Mouse (Mus musculus) kidney, embryonic 16.5 days (tissue): Measurements from ENCODE around the gene Atp1a2. TPM values are rescaled to one million over a fixed set of nuclear protein-coding genes. Genes with fewer than 3 reads are reported as not detected.

Source experiments
- ATAC-seq: fragments of 200-750 bp; cut with Nextera tagmentation; 2 replicates; pipeline ENCODE4 v1.8.0; 2017; ENCODE audit warnings: moderate TSS enrichment; ENCODE audit not compliant: low FRiP score, low TSS enrichment
- H3K27ac ChIP-seq: fragments of 300-500 bp; sonication (generic); 2 replicates; pipeline ENCODE4 v1.5.1; 2014; ENCODE audit warnings: low read length
- H3K27me3 ChIP-seq: fragments of 300-500 bp; sonication (generic); 2 replicates; pipeline ENCODE4 v1.6.1; 2014; ENCODE audit warnings: low read length, control low read depth, mixed read lengths; ENCODE audit not compliant: insufficient read depth
- H3K36me3 ChIP-seq: fragments of 300-500 bp; sonication (generic); 2 replicates; pipeline ENCODE4 v1.6.1; 2014; ENCODE audit warnings: low read length, control low read depth, mixed read lengths; ENCODE audit not compliant: insufficient read depth
- H3K4me1 ChIP-seq: fragments of 300-500 bp; sonication (generic); 2 replicates; pipeline ENCODE4 v1.6.1; 2014; ENCODE audit warnings: low read length, control low read depth, mixed read lengths; ENCODE audit not compliant: insufficient read depth
- H3K4me2 ChIP-seq: fragments of 300-500 bp; sonication (generic); replicated peaks from 2 replicates; pipeline ENCODE4 v1.6.1; 2014; ENCODE audit warnings: low read depth, low read length
- H3K4me3 ChIP-seq: fragments of 300-500 bp; sonication (generic); 2 replicates; pipeline ENCODE4 v1.5.1; 2014; ENCODE audit warnings: mild to moderate bottlenecking, low read length
- H3K9ac ChIP-seq: fragments of 300-500 bp; sonication (generic); replicated peaks from 2 replicates; pipeline ENCODE4 v1.6.1; 2014; ENCODE audit warnings: low read length
- H3K9me3 ChIP-seq: fragments of 300-500 bp; sonication (generic); 2 replicates; pipeline ENCODE4 v1.6.1; 2016; ENCODE audit warnings: low read length, control low read depth
- WGBS: fragments of 180-500 bp; shearing (Covaris S2); extraction: QIAGEN DNeasy Blood & Tissue Kit; methylation state at CpG from one replicate; pipeline ENCODE4 v1.1.7; 2014; 5-methylcytosine and 5-hydroxymethylcytosine counted together
- polyA plus RNA-seq: library from polyadenylated mRNA; unstranded; fragments of >200 nt; fragmentation: Nextera tagmentation; extraction: Ambion mirVana; gene quantifications from 2 replicates; pipeline ENCODE4 v1.2.1, GENCODE M21; 2015

The Atp1a2 gene
- 1.7 and 2.4 TPM in 2 replicates for polyA plus RNA-seq

DNA sequence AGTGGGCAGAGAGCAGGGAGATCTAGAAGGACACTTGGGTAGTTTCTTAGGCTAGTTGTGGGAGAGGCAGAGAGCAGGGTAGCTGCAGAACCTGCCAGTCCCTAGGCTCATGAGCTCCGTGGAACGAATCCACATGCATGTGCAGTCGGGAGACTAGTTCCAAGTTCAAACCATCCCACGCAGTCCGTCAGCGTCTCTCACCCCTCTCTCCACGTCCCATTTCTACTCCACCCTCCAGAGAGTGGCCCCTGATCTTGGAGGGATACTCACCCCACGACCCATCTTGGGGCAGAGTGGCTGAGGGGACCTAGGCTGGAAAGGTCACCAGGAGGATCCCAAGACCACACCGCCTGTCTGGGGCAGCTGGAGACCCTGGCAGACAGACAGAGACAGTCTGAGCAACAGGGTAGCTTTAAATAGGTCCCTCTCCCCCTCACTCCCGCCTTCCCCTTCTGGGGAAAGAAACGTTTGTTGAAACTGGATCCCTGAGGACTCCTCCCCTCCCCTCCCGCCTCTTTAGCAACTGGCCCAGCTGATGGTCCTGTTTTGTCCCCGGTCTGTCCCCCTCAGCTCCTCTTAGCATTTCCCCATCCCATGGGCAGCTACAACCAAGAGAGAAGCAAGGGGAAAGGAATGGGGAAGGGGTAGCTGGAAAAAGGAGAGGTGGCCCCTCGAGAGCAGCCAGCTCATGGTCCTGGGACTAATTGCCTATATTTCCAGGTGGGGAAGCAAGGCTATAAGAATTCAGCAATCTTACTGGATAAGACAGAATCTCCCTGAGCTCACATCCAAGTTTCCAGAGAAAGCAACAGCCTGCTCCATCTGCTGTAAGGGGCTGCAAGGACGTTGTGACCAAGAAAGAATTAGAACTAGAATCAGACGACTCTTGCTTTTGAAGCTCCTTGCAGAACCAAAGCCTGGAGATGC, at the start of gene Atp1a2:
Atp1a2 (minus strand) TSS at position 454 of the 927 bp plus-strand sequence.
- H3K36me3 ChIP-seq = no peaks in the 10 kb centered on the region
- peak within 1 kb of the TSS; percentile 33; the same call in 1 of the 2 replicates for H3K9ac ChIP-seq
- H3K4me3 ChIP-seq = peak within 1 kb of the TSS; percentile 26
- no peaks in the 10 kb centered on the region for H3K9me3 ChIP-seq
- peak within 1 kb of the TSS; percentile 0 for H3K27ac ChIP-seq
- H3K27me3 ChIP-seq = no peaks in the 10 kb centered on the region
- ATAC-seq = peak; percentile 68
- 2% methylated on average over 16 of the region's 16 CpGs for WGBS
- H3K4me2 ChIP-seq = peak within 1 kb of the TSS; percentile 44
- H3K4me1 ChIP-seq = peaks cover 32% of the 10 kb centered on the region

DNA sequence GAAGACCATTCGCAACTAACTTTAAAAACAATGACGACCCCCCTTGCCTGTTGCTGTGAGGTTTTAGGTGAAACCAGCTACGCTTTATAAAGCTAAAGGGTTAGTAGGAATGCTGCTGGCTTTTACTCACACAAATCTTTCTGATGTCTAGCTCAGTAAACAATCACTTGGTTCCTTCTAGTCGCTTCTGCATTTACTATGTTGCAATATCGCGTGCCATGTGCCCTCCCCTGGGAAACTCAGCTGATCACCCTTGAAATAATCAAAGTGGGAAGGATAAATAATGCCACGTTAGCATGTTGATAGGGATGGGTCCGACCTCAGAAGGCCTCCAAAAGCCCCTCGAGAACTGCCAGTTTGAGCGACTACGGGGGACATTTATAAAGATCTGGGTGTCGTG, 49.5 kb upstream of the Atp1a2 start:
- 87% methylated on average over 12 of the region's 12 CpGs for WGBS
- Histone ChIP-seq H3K36me3 (no peaks in the 10 kb centered on the region), H3K9ac (no peak overlapping the region), H3K9me3 (no peaks in the 10 kb centered on the region), H3K4me1 (peaks cover 25% of the 10 kb centered on the region), H3K4me3 (no peak overlapping the region), H3K27ac (no peak overlapping the region), H3K4me2 (no peak overlapping the region), H3K27me3 (peaks cover 15% of the 10 kb centered on the region)
- ATAC-seq = no peak

DNA sequence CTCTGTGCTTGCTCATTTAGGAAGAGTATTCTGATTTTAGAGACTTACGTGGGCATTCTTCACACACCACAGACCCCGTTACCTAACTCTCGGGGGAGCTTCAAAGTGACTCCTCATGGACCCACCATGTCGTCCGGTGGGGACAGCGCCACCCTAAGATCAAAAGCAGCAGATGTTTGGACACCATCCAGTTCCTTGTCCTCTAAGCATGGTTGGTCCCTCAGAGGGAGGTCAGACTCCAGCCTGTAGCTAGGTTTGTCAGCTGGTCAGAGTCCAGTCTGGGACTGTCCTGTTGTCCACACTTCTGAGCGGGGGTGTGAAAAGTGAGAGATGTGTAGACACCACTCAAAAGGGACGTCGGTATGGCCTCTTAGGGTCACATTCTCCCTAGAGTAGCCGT, 48.8 kb upstream of the Atp1a2 start:
- Histone ChIP-seq H3K4me3 (no peak overlapping the region), H3K36me3 (no peaks in the 10 kb centered on the region), H3K4me2 (no peak overlapping the region), H3K27me3 (peaks cover 22% of the 10 kb centered on the region), H3K9ac (no peak overlapping the region), H3K4me1 (peaks cover 24% of the 10 kb centered on the region), H3K9me3 (no peaks in the 10 kb centered on the region), H3K27ac (no peak overlapping the region)
- ATAC-seq = no peak
- 76% methylated on average over 10 of the region's 10 CpGs for WGBS

DNA sequence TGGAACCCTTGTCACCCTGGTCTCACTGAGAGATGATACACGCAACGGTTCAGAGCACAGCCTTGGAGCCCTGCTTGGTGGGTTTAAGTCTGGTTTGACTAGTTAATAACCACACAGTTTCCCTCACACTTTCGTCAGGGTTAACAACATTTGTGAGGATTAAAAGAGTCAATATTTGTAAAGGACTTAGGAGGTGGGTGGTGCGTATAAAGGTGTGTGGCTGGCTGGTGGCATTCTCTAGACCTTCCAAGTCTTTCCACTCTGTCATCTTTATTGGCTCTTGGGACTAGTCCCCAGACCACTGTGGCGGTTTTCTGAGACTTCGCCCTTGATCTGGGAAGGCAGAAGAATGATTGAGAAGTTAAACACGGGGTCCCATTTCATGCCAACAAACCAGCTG, 47.0 kb upstream of the Atp1a2 start:
- H3K4me1 ChIP-seq = peaks cover 15% of the 10 kb centered on the region
- H3K27me3 ChIP-seq = peaks cover 26% of the 10 kb centered on the region
- no peak overlapping the region for H3K4me3 ChIP-seq
- no peak overlapping the region for H3K4me2 ChIP-seq
- ATAC-seq = no peak
- 78% methylated on average over 7 of the region's 7 CpGs for WGBS
- no peak overlapping the region for H3K27ac ChIP-seq
- no peaks in the 10 kb centered on the region for H3K9me3 ChIP-seq
- no peak overlapping the region for H3K9ac ChIP-seq
- H3K36me3 ChIP-seq = no peaks in the 10 kb centered on the region

DNA sequence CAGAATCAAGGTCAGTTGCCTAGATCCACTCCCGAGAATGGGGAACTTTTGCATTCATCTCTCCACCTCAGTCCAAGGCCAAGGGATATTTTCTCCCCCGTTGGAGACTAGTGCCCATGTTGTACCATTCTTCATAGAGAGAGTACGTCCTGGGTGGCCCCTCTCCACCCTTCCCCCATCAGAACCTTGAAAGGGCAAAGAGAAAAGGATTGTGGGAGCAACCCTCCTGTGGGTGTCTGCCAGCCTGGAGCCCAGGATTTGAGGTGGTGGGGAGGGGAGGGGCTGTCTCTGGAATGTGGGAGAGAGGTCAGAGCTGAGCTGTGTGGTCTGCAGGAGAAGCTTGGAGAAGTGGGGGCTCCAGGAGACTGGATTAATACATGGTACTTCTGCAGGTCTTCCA, 46.0 kb upstream of the Atp1a2 start:
- H3K27me3 ChIP-seq = peaks cover 34% of the 10 kb centered on the region
- H3K9me3 ChIP-seq = no peaks in the 10 kb centered on the region
- H3K27ac ChIP-seq = no peak overlapping the region
- no peaks in the 10 kb centered on the region for H3K36me3 ChIP-seq
- ATAC-seq = no peak
- no peak overlapping the region for H3K4me3 ChIP-seq
- peaks cover 9% of the 10 kb centered on the region for H3K4me1 ChIP-seq
- no peak overlapping the region for H3K9ac ChIP-seq
- 69% methylated on average over 3 of the region's 3 CpGs for WGBS
- no peak overlapping the region for H3K4me2 ChIP-seq

DNA sequence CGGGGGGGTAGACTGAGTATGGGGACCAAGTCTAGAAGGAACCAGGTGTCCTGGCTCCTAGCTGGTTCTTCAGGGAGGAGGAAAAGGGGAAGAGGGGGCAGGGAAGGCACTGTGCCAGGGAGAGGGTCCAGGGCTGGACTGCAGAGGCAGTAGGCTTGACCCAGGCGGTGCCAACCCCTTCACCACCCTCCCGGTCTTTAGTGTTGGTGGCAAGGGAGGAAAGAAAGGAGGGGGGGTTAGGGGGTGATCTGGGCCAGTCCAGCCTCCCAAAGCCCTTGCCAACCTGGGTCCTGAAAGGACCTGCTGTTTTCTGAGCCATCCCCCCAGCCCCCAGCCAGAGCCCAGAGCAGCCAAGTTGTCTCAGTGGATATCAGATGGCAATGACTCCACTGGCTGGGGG, 44.9 kb upstream of the Atp1a2 start:
- 0 out of 2 replicates have a peak overlapping the region, but pooled peaks have one; percentile 74 for H3K4me2 ChIP-seq
- no peak overlapping the region for H3K4me3 ChIP-seq
- peaks cover 41% of the 10 kb centered on the region for H3K27me3 ChIP-seq
- WGBS = 77% methylated on average over 3 of the region's 3 CpGs
- H3K36me3 ChIP-seq = no peaks in the 10 kb centered on the region
- H3K9ac ChIP-seq = no peak overlapping the region
- H3K9me3 ChIP-seq = no peaks in the 10 kb centered on the region
- no peak overlapping the region for H3K27ac ChIP-seq
- ATAC-seq = no peak
- peaks cover 9% of the 10 kb centered on the region for H3K4me1 ChIP-seq

DNA sequence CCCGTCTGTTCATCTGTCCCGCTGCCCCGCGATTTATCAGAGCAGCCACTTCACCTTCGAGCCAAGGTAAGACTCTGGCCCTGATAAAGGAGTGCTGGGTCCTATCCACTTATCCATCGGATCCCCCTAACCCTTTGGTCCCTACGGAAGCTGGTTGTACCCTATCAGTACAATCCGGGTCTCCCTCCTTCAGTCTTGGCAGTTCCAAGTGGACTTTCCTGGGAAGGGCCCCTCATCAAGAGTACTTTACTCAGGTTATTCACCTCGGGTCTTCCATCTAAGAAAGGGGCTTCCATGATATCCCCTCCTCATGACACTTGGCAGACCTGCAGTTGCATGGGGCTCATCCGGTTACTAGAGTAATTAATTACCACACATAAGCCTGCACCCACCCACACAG, 43.5 kb upstream of the Atp1a2 start:
- 19% methylated on average over 10 of the region's 10 CpGs for WGBS
- Histone ChIP-seq H3K36me3 (no peaks in the 10 kb centered on the region), H3K4me3 (peak overlapping the region; percentile 53), H3K27ac (no peak overlapping the region), H3K4me1 (peaks cover 9% of the 10 kb centered on the region), H3K4me2 (peak overlapping the region; percentile 74), H3K27me3 (peaks cover 41% of the 10 kb centered on the region), H3K9me3 (no peaks in the 10 kb centered on the region), H3K9ac (peak overlapping the region; percentile 46)
- no peak; the same call in none of the 2 replicates for ATAC-seq

DNA sequence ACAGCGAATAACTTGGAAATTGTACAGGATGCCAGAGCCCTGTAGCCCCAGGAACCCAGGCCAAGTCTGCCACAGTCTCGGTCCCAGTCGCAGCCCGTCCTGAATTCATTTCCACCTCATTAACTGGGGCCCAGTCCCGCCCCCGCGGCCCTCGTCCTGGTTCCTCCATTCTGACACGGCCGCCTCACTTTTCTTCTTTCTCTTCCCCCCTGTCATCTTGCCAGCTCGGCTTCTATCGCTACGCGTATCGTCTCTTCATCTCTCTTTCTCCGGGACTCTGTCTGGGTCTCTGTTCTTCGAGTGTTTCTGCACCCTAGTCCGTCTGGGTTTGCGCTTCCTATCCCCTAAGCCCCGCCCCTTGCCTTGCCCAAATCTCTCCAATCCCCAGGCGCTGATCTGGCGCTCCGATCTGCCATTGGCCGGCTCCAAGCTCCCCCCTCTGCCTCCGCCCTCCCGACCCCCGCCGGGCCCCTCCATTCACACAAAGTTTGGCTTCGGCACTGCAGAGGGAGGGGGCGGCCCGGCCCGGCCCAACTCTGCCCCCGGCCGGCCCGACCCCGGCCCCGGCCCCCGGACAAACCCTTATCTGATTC, 43.0 kb upstream of the Atp1a2 start, which contains the start of gene Kcnj10:
Kcnj10 (plus strand) TSS at position 482 of the 593 bp plus-strand sequence.
- Histone ChIP-seq H3K36me3 (no peaks in the 10 kb centered on the region), H3K9me3 (no peaks in the 10 kb centered on the region), H3K4me1 (peaks cover 9% of the 10 kb centered on the region), H3K4me3 (peak within 1 kb of the TSS; percentile 53), H3K9ac (peak within 1 kb of the TSS; percentile 46), H3K27ac (no peak within 1 kb of the TSS), H3K27me3 (peaks cover 41% of the 10 kb centered on the region), H3K4me2 (peak within 1 kb of the TSS; percentile 74)
- WGBS = 3% methylated on average over 36 of the region's 38 CpGs
- ATAC-seq = peak; percentile 94

DNA sequence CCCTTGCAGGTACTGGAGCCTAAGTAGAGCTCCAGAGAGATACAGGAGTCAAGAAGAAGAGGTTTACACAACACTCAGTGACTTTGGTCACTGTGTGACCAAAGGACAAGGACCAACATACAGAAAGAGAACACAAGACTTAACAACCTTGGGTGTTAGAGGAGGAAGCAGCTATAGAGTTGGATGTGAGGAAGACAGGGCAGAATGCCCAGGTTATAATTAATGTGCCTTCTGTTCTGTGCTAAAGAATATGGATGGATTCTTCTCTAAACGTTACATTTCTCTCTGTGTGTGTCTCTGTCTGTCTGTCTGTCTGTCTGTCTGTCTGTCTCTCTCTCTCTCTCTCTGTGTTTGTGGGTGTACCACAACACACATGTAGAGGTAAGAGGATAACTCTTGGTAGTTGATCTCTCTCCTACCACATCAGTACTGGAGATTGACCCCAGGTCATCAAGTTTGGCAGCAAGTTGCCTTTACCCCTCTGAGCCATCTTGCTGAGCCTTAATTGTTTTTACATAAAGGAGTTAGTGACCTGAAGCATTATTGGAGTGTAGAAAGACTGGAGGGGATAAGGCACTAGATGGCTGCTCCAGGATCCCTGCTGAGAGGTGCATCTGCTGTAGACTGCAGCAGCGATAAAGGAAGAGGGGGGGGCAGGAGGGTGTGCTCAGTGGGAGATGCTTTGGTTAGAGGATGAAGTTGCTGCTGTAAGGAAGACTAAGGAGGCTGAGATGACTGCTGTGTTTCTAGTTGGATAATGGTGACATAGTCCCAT, 39.7 kb upstream of the Atp1a2 start:
- H3K27me3 ChIP-seq = peaks cover 39% of the 10 kb centered on the region
- no peak overlapping the region for H3K4me3 ChIP-seq
- H3K4me2 ChIP-seq = no peak overlapping the region
- peaks cover 9% of the 10 kb centered on the region for H3K4me1 ChIP-seq
- no peaks in the 10 kb centered on the region for H3K9me3 ChIP-seq
- H3K9ac ChIP-seq = no peak overlapping the region
- H3K27ac ChIP-seq = no peak overlapping the region
- H3K36me3 ChIP-seq = no peaks in the 10 kb centered on the region
- 42% methylated on average over 2 of the region's 2 CpGs for WGBS
- ATAC-seq = no peak
